Mouse (Mus musculus) kidney, embryonic 16.5 days (tissue): ENCODE results near the gene L1td1. TPM values are rescaled to one million over a fixed set of nuclear protein-coding genes. Genes with fewer than 3 reads are reported as not detected.

Source experiments
- ATAC-seq: fragments of 200-750 bp; cut with Nextera tagmentation; 2 replicates; pipeline ENCODE4 v1.8.0; 2017; ENCODE audit warnings: moderate TSS enrichment; ENCODE audit not compliant: low FRiP score, low TSS enrichment
- H3K27ac ChIP-seq: fragments of 300-500 bp; sonication (generic); 2 replicates; pipeline ENCODE4 v1.5.1; 2014; ENCODE audit warnings: low read length
- H3K27me3 ChIP-seq: fragments of 300-500 bp; sonication (generic); 2 replicates; pipeline ENCODE4 v1.6.1; 2014; ENCODE audit warnings: low read length, control low read depth, mixed read lengths; ENCODE audit not compliant: insufficient read depth
- H3K36me3 ChIP-seq: fragments of 300-500 bp; sonication (generic); 2 replicates; pipeline ENCODE4 v1.6.1; 2014; ENCODE audit warnings: low read length, control low read depth, mixed read lengths; ENCODE audit not compliant: insufficient read depth
- H3K4me1 ChIP-seq: fragments of 300-500 bp; sonication (generic); 2 replicates; pipeline ENCODE4 v1.6.1; 2014; ENCODE audit warnings: low read length, control low read depth, mixed read lengths; ENCODE audit not compliant: insufficient read depth
- H3K4me2 ChIP-seq: fragments of 300-500 bp; sonication (generic); replicated peaks from 2 replicates; pipeline ENCODE4 v1.6.1; 2014; ENCODE audit warnings: low read depth, low read length
- H3K4me3 ChIP-seq: fragments of 300-500 bp; sonication (generic); 2 replicates; pipeline ENCODE4 v1.5.1; 2014; ENCODE audit warnings: mild to moderate bottlenecking, low read length
- H3K9ac ChIP-seq: fragments of 300-500 bp; sonication (generic); replicated peaks from 2 replicates; pipeline ENCODE4 v1.6.1; 2014; ENCODE audit warnings: low read length
- H3K9me3 ChIP-seq: fragments of 300-500 bp; sonication (generic); 2 replicates; pipeline ENCODE4 v1.6.1; 2016; ENCODE audit warnings: low read length, control low read depth
- WGBS: fragments of 180-500 bp; shearing (Covaris S2); extraction: QIAGEN DNeasy Blood & Tissue Kit; methylation state at CpG from one replicate; pipeline ENCODE4 v1.1.7; 2014; 5-methylcytosine and 5-hydroxymethylcytosine counted together
- polyA plus RNA-seq: library from polyadenylated mRNA; unstranded; fragments of >200 nt; fragmentation: Nextera tagmentation; extraction: Ambion mirVana; gene quantifications from 2 replicates; pipeline ENCODE4 v1.2.1, GENCODE M21; 2015

L1td1 gene
- polyA plus RNA-seq, 1 experiment from 2014 or later: 0.50 TPM

GRCm38 (mm10) chr4:98767134-98768133 is 40.9 kb downstream of the L1td1 start:
- Histone ChIP-seq H3K27me3 (no peaks in the 10 kb centered on the region), H3K9me3 (no peaks in the 10 kb centered on the region; the same call in 1 of the 2 replicates), H3K36me3 (peaks cover 32% of the 10 kb centered on the region), H3K4me1 (peaks cover 12% of the 10 kb centered on the region; the same call in 1 of the 2 replicates), H3K27ac (peak overlapping the region; percentile 37; the same call in 1 of the 2 replicates), H3K4me3 (no peak overlapping the region), H3K4me2 (no peak overlapping the region), H3K9ac (no peak overlapping the region)
- ATAC-seq: peak; percentile 67; the same call in 1 of the 2 replicates
- WGBS: 48% methylated on average over 14 of the region's 14 CpGs

DNA sequence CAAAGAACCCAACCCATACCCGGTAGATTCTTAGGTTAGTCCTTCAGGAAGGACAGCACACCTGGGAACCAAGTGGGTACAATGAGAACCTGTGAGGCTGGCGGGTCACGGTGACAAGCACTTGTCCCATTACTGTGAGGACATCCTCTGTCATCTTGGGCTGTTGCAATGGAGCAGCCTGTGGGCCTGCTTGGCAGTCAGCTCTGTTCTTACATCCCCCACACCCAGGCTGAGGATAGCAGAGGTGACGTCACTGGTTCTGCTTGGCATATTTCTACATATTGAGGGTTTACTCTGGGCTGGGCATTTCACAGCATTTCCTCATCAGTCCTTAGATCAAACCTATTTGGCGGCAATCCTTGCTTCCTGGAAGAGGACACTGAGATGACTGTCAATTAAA is 47.3 kb downstream of the L1td1 start:
- no peak for ATAC-seq
- Histone ChIP-seq H3K36me3 (peaks cover 11% of the 10 kb centered on the region; the same call in 1 of the 2 replicates), H3K9me3 (no peaks in the 10 kb centered on the region), H3K4me3 (no peak overlapping the region), H3K27me3 (no peaks in the 10 kb centered on the region), H3K9ac (no peak overlapping the region), H3K4me1 (0 out of 2 replicates have a peak, but pooled peaks cover 4% of the 10 kb centered on the region), H3K27ac (no peak overlapping the region), H3K4me2 (no peak overlapping the region)
- WGBS: 91% methylated on average over 5 of the region's 5 CpGs

DNA sequence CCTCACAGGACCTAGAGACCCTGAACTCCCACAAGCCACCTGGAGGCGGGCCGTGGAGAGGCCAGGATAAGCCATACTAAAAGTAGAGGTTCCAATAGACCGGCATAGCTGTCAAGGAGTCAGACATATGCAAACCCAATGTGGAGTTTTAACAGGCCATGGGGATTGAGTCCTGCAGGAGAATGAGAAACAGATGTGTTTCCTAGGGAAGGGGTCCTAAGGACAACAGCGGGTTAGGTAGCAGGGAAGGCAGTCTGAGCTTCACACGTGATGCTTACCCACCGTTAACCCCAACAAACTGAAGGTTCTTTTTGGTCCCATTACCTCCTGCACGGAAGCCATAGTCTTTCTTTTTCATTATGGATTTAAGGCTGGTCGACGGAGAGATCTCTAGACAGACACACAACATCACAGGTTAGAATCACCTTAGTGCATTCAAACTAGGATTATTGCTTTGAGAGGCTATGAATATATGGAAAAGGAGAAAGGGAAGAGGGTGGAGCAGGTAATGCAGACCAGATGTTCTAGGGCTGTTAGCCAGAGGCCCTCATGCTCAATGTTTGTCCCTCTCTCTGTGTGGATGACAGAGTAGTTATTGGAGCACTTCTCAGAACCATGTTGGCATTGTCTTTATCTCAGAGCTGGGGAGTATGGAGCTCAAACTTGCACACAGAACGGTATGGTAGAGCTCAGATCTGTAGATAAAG is 50.3 kb downstream of the L1td1 start:
- Histone ChIP-seq H3K36me3 (peaks cover under 1% of the 10 kb centered on the region; the same call in 1 of the 2 replicates), H3K4me2 (no peak overlapping the region), H3K9me3 (no peaks in the 10 kb centered on the region), H3K4me1 (peaks cover 4% of the 10 kb centered on the region; the same call in 1 of the 2 replicates), H3K27me3 (no peaks in the 10 kb centered on the region), H3K27ac (no peak overlapping the region), H3K4me3 (no peak overlapping the region), H3K9ac (no peak overlapping the region)
- ATAC-seq: no peak
- 82% methylated on average over 10 of the region's 10 CpGs for WGBS

DNA sequence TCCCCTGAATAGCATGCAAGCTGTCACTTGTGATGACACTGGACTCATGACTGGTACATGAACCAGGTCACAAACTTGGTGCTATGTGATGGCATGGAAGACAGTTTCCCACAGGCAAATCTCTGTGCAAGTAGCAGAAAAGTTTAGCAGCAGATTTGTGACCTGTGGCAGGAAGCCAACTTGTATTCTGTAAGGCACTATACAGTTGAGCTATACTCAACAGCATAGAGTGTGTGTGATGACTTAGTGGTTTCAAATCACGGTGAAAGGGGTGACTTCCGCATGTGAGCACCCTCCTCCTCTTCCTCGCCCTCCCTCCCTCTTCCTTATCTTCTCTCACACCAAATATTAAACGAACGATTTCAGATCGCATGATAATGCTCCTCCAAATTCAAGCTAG is 50.9 kb downstream of the L1td1 start:
- WGBS: 66% methylated on average over 6 of the region's 6 CpGs
- ATAC-seq: no peak
- no peak overlapping the region for H3K4me2 ChIP-seq

GRCm38 (mm10) chr4:98778219-98778618 is 51.7 kb downstream of the L1td1 start:
- H3K27ac ChIP-seq: no peak overlapping the region
- peak overlapping the region; percentile 14; the same call in 1 of the 2 replicates for H3K9ac ChIP-seq
- ATAC-seq: peak; percentile 39; the same call in 1 of the 2 replicates

More for the DNA sequence above, 50.9 kb downstream of the L1td1 start:
- Histone ChIP-seq H3K27me3 (no peaks in the 10 kb centered on the region), H3K9ac (no peak overlapping the region), H3K9me3 (no peaks in the 10 kb centered on the region), H3K4me3 (no peak overlapping the region), H3K36me3 (no peaks in the 10 kb centered on the region; the same call in 1 of the 2 replicates), H3K4me1 (peaks cover 4% of the 10 kb centered on the region; the same call in 1 of the 2 replicates), H3K27ac (no peak overlapping the region)

GRCm38 (mm10) chr4:98785851-98786250 is 59.3 kb downstream of the L1td1 start:
- H3K9me3 ChIP-seq: no peaks in the 10 kb centered on the region
- no peak overlapping the region for H3K4me3 ChIP-seq
- H3K27ac ChIP-seq: no peak overlapping the region
- H3K4me2 ChIP-seq: no peak overlapping the region
- WGBS: 46% methylated on average over 5 of the region's 8 CpGs
- H3K4me1 ChIP-seq: peaks cover 18% of the 10 kb centered on the region
- H3K9ac ChIP-seq: no peak overlapping the region
- peaks cover 4% of the 10 kb centered on the region; the same call in 1 of the 2 replicates for H3K36me3 ChIP-seq
- no peak for ATAC-seq
- no peaks in the 10 kb centered on the region for H3K27me3 ChIP-seq

More at GRCm38 (mm10) chr4:98778219-98778618, 51.7 kb downstream of the L1td1 start:
- Histone ChIP-seq H3K27me3 (no peaks in the 10 kb centered on the region), H3K4me2 (0 out of 2 replicates have a peak overlapping the region, but pooled peaks have one; percentile 16), H3K4me1 (peaks cover 4% of the 10 kb centered on the region; the same call in 1 of the 2 replicates), H3K4me3 (no peak overlapping the region), H3K9me3 (no peaks in the 10 kb centered on the region), H3K36me3 (no peaks in the 10 kb centered on the region; the same call in 1 of the 2 replicates)
- 19% methylated on average over 16 of the region's 16 CpGs for WGBS

- Histone ChIP-seq H3K4me3 (no peak overlapping the region), H3K9ac (no peak overlapping the region), H3K27ac (no peak overlapping the region), H3K9me3 (no peaks in the 10 kb centered on the region), H3K36me3 (peaks cover 4% of the 10 kb centered on the region; the same call in 1 of the 2 replicates), H3K27me3 (no peaks in the 10 kb centered on the region), H3K4me2 (no peak overlapping the region), H3K4me1 (peaks cover 18% of the 10 kb centered on the region)
- no peak for ATAC-seq
- WGBS: 38% methylated on average over 3 of the region's 3 CpGs
These were observed 59.7 kb downstream of the L1td1 start for GRCm38 (mm10) chr4:98786281-98786680.

Other genes with a start within 250 kb of the L1td1 start
- 2.4 and 2.6 TPM in 2 replicates for gene Kank4, start 90.8 kb downstream of the L1td1 start, polyA plus RNA-seq
- not detected in 2 replicates for gene I0C0044D17Rik, start 97.1 kb downstream of the L1td1 start, polyA plus RNA-seq
- gene Usp1, start 197.1 kb downstream of the L1td1 start, polyA plus RNA-seq: 65.6 and 78.8 TPM in 2 replicates